Mouse (Mus musculus) cortical plate, adult 2 months (tissue): ENCODE measurements around the gene Kdm6a.

ENCODE experiments used
- CTCF ChIP-seq: fragments of 200-500 bp; IDR thresholded peaks from 2 replicates; pipeline ENCODE4 v1.5.1; 2011; ENCODE audit warnings: mild to moderate bottlenecking, control low read depth, low read length; ENCODE audit not compliant: insufficient read depth; ENCODE audit errors: extremely low read depth
- POLR2A ChIP-seq: fragments of 200-500 bp; IDR thresholded peaks from 2 replicates; pipeline ENCODE4 v1.6.1; 2011; ENCODE audit warnings: mild to moderate bottlenecking, low read length, control low read depth; ENCODE audit not compliant: insufficient read depth; ENCODE audit errors: extremely low read depth

DNA sequence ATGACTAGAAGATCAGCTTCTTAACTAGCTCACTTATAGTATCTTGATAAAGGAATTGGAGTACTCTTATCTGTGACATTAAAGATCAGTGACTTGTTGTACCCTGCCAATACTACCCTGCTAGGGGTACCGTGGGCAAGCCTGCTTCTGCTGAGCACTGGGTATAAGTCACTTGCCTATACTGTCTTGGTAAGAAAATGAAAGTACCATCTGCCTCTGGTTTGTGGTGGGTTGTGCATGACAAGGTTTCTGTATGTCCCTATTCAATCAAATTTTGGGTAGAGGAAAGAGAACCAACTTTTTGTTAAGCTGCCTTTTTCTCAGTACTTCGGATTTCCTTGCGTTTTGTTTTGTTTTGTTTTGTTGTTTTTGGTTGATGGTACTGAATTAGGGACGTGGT, 15.4 kb downstream of the Kdm6a start:
- no peak for TF ChIP-seq POLR2A
- TF ChIP-seq CTCF: no peak
